Mouse (Mus musculus) hindbrain, postnatal 0 days (tissue): ENCODE measurements around the gene Tmem139. TPM values are rescaled to one million over a fixed set of nuclear protein-coding genes. Genes with fewer than 3 reads are reported as not detected.

ENCODE experiments used
- ATAC-seq: fragments of 200-750 bp; cut with Nextera tagmentation; 2 replicates; pipeline ENCODE4 v1.8.0; 2017; ENCODE audit warnings: mild to moderate bottlenecking, moderate TSS enrichment, moderate library complexity
- DNase-seq: peaks from one replicate; pipeline ENCODE4 v3.0.0-alpha.2; 2015; ENCODE audit warnings: low spot score
- H3K27ac ChIP-seq: fragments of 300-500 bp; sonication (generic); 2 replicates; pipeline ENCODE4 v1.5.1; 2014; ENCODE audit warnings: mild to moderate bottlenecking
- H3K27me3 ChIP-seq: fragments of 300-500 bp; sonication (generic); 2 replicates; pipeline ENCODE4 v1.6.1; 2014; ENCODE audit warnings: low read length, mixed read lengths; ENCODE audit not compliant: insufficient read depth
- H3K36me3 ChIP-seq: fragments of 300-500 bp; sonication (generic); 2 replicates; pipeline ENCODE4 v1.6.1; 2014; ENCODE audit warnings: low read length, mixed read lengths; ENCODE audit not compliant: insufficient read depth
- H3K4me1 ChIP-seq: fragments of 300-500 bp; sonication (generic); 2 replicates; pipeline ENCODE4 v1.6.1; 2014; ENCODE audit warnings: antibody characterized with exemption, low read length, mixed read lengths; ENCODE audit not compliant: insufficient read depth
- H3K4me2 ChIP-seq: fragments of 300-500 bp; sonication (generic); 2 replicates; pipeline ENCODE4 v1.6.1; 2014; ENCODE audit warnings: low read depth, mild to moderate bottlenecking, low read length, moderate library complexity, mixed read lengths
- H3K4me3 ChIP-seq: fragments of 300-500 bp; sonication (generic); 2 replicates; pipeline ENCODE4 v1.5.1; 2014; ENCODE audit warnings: low read length
- H3K9ac ChIP-seq: fragments of 300-500 bp; sonication (generic); replicated peaks from 2 replicates; pipeline ENCODE4 v1.6.1; 2014; ENCODE audit warnings: mild to moderate bottlenecking, low read length, moderate library complexity, mixed read lengths
- H3K9me3 ChIP-seq: fragments of 300-500 bp; sonication (generic); 2 replicates; pipeline ENCODE4 v1.6.1; 2016; ENCODE audit warnings: low read length, mixed read lengths
- CTCF ChIP-seq: IDR thresholded peaks from 2 replicates; pipeline ENCODE4 v1.5.1; 2016; ENCODE audit warnings: antibody characterized with exemption, control low read depth, low read depth
- WGBS: fragments of 180-500 bp; shearing (Covaris S2); extraction: QIAGEN DNeasy Blood & Tissue Kit; methylation state at CpG from one replicate; pipeline ENCODE4 v1.1.7; 2014; 5-methylcytosine and 5-hydroxymethylcytosine counted together
- polyA plus RNA-seq: library from polyadenylated mRNA; unstranded; fragments of >200 nt; fragmentation: Nextera tagmentation; extraction: Ambion mirVana; gene quantifications from 2 replicates; pipeline ENCODE4 v1.2.1, GENCODE M21; 2015
- total RNA-seq: library from RNA; depleted of rRNA; stranded (reverse); fragments of >200 nt; gene quantifications from 2 replicates; pipeline ENCODE4 v1.2.3, GENCODE M21; 2014

The Tmem139 gene
- total and polyA plus RNA-seq, 2 experiments from 2014 or later: 0.21 TPM

DNA sequence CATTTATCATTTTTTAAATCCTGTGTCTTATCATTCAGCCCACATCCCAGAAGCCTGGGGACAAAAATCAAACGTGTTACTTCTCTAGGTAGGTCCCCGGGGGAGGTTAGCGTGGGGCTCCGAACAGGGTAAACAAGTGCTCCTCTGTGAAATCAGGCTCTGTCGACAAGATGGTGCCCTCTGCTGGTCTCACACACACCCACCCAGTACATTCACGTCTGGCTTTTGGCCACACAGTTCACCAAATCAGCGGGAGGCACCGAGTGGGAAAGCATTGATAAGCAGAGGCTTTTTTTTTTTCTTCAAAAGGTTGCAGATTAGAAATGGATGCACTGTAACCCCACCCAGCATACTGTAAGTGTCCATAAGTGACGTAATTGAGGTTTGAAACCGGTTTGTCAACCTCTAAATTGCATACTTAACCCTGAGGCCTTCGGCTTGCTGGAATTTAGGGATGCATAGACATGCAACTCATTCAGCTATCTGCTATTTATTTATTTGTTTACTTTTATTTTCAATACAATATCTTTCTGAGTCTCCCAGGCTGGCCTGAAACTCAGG is 4.4 kb upstream of the Tmem139 start:
- H3K36me3 ChIP-seq: no peaks in the 10 kb centered on the region
- WGBS: 19% methylated on average over 11 of the region's 11 CpGs
- no peak overlapping the region for H3K9ac ChIP-seq
- peak; percentile 78; the same call in 1 of the 2 replicates for ATAC-seq
- no peak overlapping the region for H3K4me2 ChIP-seq
- H3K4me1 ChIP-seq: no peaks in the 10 kb centered on the region
- no peaks in the 10 kb centered on the region for H3K9me3 ChIP-seq
- H3K4me3 ChIP-seq: no peak overlapping the region
- no peaks in the 10 kb centered on the region for H3K27me3 ChIP-seq
- H3K27ac ChIP-seq: no peak overlapping the region
- TF ChIP-seq CTCF: peak; percentile 73
- peak; percentile 68 for DNase-seq

DNA sequence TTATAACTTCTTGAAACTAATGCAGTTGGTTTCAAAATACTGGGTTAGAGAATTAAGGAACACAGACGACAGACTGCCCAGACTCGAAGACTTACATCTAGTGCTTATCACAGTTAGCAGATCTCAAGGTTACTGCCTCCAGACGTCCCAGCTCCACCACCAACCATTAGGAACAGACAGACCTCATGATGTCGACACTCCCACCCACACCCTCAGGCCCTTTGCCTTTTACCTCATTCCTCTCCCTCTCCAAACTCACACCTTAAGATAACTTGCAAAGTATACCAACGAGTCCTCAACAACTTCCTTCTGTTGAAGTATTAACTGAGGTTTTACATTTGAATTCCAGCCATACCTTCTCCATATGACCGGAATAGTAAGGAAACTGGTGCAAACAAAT is 1.3 kb upstream of the Tmem139 start:
- no peak overlapping the region for H3K9ac ChIP-seq
- no peak overlapping the region for H3K27ac ChIP-seq
- no peak overlapping the region for H3K4me3 ChIP-seq
- H3K9me3 ChIP-seq: no peaks in the 10 kb centered on the region
- H3K27me3 ChIP-seq: no peaks in the 10 kb centered on the region
- no peaks in the 10 kb centered on the region for H3K4me1 ChIP-seq
- no peak for TF ChIP-seq CTCF
- no peak for ATAC-seq
- 71% methylated on average over 6 of the region's 6 CpGs for WGBS
- H3K36me3 ChIP-seq: no peaks in the 10 kb centered on the region
- no peak for DNase-seq
- H3K4me2 ChIP-seq: no peak overlapping the region

DNA sequence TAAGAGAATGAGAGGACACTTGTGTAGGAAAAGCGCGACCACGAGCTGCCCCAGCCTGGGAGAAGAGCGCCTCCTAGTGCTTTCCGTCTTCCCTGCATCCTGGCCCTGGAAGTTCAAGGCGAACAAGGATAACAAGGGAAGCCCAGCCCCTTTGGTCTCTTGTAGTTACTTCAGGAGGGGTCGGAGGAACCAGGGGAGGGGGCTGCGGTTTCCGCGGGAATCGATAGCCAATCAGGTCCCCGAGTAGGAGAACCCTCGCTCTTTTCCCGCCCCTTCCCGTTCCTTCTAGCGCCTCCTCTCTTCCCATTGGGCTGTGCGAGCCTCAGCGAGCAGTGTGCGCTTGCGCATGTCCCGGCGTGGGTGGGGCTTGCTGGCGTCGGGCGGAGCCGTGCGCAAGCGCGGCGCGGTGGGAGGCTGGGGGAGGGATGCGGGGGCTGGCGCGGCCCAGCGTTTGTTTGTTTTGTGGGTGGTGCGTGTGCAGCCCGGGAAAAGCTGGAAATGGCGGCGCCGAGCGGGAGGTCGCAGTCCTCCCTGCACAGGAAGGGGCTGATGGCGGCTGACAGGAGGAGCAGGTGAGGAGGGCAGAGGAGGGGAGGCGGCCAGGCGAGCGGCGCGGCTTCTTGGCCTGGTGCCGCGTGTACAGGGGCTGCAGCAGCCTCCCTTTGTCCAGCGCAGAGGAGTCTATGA is 3.0 kb downstream of the Tmem139 start, which contains the start of gene Casp2:
TSS of gene Casp2 (plus strand) at position 360 of the 687 bp plus-strand sequence.
- WGBS: 1% methylated on average over 45 of the region's 51 CpGs

DNA sequence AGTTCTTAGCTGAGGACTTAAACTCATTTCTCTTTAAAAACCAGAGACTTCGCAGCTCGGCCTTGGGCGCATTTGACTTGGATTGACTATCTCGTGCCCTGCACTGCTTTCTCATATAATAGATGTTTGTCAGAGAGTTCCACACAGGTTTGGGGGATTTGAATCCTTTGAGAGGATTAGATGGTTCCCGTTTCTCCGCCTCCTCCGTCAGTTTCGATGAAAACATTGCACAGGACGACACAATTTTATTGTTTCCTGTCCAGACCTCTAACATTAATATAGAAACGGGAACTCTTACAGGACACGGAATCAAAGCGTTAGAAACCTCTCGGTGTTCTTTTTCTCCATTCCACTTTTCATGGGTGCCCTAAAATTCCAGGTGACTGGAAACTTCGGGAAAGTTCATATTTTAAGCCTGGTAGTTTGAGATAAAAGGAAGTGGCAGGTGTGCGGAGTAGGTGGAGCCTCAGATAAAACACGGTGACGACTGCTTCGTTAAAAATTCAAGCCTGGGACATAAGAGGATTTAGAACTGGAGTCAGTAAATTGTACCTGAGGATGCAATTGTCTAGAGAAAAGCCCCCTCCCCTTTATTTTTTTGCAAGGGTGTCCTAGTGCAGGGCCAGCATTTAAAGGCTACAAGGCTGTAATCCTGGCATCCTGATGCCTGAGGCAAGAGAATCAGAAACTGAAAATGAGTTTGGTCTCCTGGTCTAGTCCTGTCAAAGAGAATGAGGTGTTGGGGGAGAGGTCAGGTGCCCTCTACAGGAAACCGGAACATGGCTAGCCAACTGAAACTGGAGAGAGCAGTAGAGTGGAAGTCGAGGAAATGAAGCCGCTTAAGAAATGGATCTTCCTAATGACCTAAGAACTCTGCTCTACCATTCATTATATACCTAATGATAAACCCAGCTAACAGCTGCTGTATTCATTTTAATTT is 3.9 kb downstream of the Tmem139 start:
- peak; percentile 13; the same call in 1 of the 2 replicates for TF ChIP-seq CTCF
- Histone ChIP-seq H3K9ac (peak overlapping the region; percentile 88), H3K36me3 (peaks cover 19% of the 10 kb centered on the region), H3K4me2 (peak overlapping the region; percentile 91), H3K4me3 (peak overlapping the region; percentile 93), H3K27me3 (no peaks in the 10 kb centered on the region), H3K4me1 (no peaks in the 10 kb centered on the region), H3K9me3 (no peaks in the 10 kb centered on the region), H3K27ac (peak overlapping the region; percentile 90)
- ATAC-seq (no peak), DNase-seq (peak; percentile 15)
- WGBS: 0% methylated on average over 21 of the region's 21 CpGs

More for the DNA sequence above, 3.0 kb downstream of the Tmem139 start, which contains the start of gene Casp2:
- Histone ChIP-seq H3K36me3 (peaks cover 13% of the 10 kb centered on the region), H3K9me3 (no peaks in the 10 kb centered on the region), H3K4me1 (no peaks in the 10 kb centered on the region), H3K9ac (peak within 1 kb of the TSS; percentile 88), H3K27ac (peak within 1 kb of the TSS; percentile 90), H3K27me3 (no peaks in the 10 kb centered on the region), H3K4me3 (peak within 1 kb of the TSS; percentile 93), H3K4me2 (peak within 1 kb of the TSS; percentile 91)
- ATAC-seq (peak; percentile 100), DNase-seq (peak; percentile 99)
- peak; percentile 97 for TF ChIP-seq CTCF

DNA sequence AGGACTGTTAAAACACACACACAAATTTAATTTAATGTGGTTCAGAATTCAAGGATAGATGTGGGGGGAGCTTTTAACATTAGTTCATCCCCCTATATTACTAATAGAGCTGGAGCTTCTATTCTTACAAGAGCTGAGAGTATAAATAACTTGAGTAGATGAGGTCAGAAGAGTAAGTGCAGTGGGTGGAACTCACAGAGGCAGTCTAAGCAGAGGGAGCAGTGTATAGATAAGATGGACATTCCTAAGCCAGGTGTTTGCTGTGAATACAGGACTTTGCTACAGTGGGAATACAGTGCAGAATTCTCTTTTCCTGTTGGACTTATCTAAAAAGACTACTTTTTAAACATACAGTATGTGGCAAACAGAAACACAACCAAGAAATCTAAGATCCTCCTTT is 9.0 kb downstream of the Tmem139 start:
- DNase-seq (no peak), ATAC-seq (no peak)
- no peak overlapping the region for H3K27ac ChIP-seq
- H3K36me3 ChIP-seq: peaks cover 50% of the 10 kb centered on the region
- H3K9me3 ChIP-seq: no peaks in the 10 kb centered on the region
- TF ChIP-seq CTCF: no peak
- no peak overlapping the region for H3K9ac ChIP-seq
- H3K4me2 ChIP-seq: no peak overlapping the region
- H3K4me3 ChIP-seq: no peak overlapping the region
- no peaks in the 10 kb centered on the region for H3K27me3 ChIP-seq
- no peaks in the 10 kb centered on the region for H3K4me1 ChIP-seq

DNA sequence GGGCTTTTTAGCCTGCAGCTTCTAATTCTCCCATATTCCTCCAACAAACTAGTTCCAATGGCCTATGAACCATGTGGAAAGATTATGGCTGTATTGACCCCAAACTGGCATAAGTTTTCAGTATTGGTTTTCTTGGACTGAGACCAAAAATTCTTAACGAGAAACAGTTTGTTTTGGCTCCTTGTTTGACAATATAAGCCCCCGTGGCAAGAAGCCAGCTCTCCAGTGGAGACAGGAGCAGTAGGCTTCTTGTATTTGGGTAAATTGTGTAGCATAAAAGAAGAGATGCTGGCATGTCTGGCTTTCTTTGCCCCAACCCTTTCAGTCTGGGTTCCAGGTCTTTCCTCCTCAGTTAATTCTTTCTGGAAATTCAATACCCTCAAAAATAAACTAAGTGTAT is 14.4 kb downstream of the Tmem139 start:
- Histone ChIP-seq H3K36me3 (peaks cover 71% of the 10 kb centered on the region), H3K4me1 (no peaks in the 10 kb centered on the region)
- peak; percentile 19 for DNase-seq

More for the DNA sequence above, 14.4 kb downstream of the Tmem139 start:
- Histone ChIP-seq H3K4me3 (no peak overlapping the region), H3K9ac (no peak overlapping the region), H3K27ac (no peak overlapping the region), H3K9me3 (no peaks in the 10 kb centered on the region), H3K4me2 (no peak overlapping the region), H3K27me3 (no peaks in the 10 kb centered on the region)
- no peak for ATAC-seq
- 34% methylated on average over 2 of the region's 2 CpGs for WGBS
- TF ChIP-seq CTCF: no peak
